Mouse (Mus musculus): Measurements from ENCODE around the gene Gfpt2. TPM values are rescaled to one million over a fixed set of nuclear protein-coding genes. Genes with fewer than 3 reads are reported as not detected.

Gfpt2 gene
- polyA plus RNA-seq, 1 experiment from 2014 or later, result 10.4 TPM

- 53% methylated on average over 13 of the region's 13 CpGs for whole genome bisulfite sequencing
- H3K4me3 ChIP-seq (ENCODE audit: low read depth, low read length), result no peak overlapping the region
- DNase-seq (no peak), ATAC-seq (ENCODE audit: insufficient read depth) (no peak)
- no peaks in the 10 kb centered on the region for H3K27me3 ChIP-seq (ENCODE audit: insufficient read depth, low read length)
- no peak overlapping the region for H3K9ac ChIP-seq
- H3K9me3 ChIP-seq (ENCODE audit: low read depth, low read length), result no peaks in the 10 kb centered on the region
- no peak for TF ChIP-seq CTCF (IDR thresholded peaks at IDR 0.05; ENCODE audit: low read depth)
- no peak overlapping the region for H3K4me2 ChIP-seq
- H3K4me1 ChIP-seq (ENCODE audit: insufficient read depth), result no peaks in the 10 kb centered on the region
- peaks cover 17% of the 10 kb centered on the region; the same call in 1 of the 2 replicates for H3K36me3 ChIP-seq (ENCODE audit: insufficient read depth)
- no peak overlapping the region for H3K27ac ChIP-seq (ENCODE audit: low read depth)
Measured at GRCm38 (mm10) chr11:49837717-49838407, 43.9 kb downstream of the Gfpt2 start.

GRCm38 (mm10) chr11:49840666-49841065, 46.7 kb downstream of the Gfpt2 start:
- Histone ChIP-seq H3K4me3 (ENCODE audit: low read depth, low read length) (no peak overlapping the region), H3K36me3 (ENCODE audit: insufficient read depth) (no peaks in the 10 kb centered on the region), H3K27me3 (ENCODE audit: insufficient read depth, low read length) (no peaks in the 10 kb centered on the region), H3K4me2 (no peak overlapping the region), H3K27ac (ENCODE audit: low read depth) (no peak overlapping the region), H3K9me3 (ENCODE audit: low read depth, low read length) (no peaks in the 10 kb centered on the region), H3K4me1 (ENCODE audit: insufficient read depth) (no peaks in the 10 kb centered on the region), H3K9ac (no peak overlapping the region)
- WGBS, result 64% methylated on average over 1 of the region's 1 CpGs
- TF ChIP-seq CTCF (IDR thresholded peaks at IDR 0.05; ENCODE audit: low read depth), result no peak
- ATAC-seq (ENCODE audit: insufficient read depth), result no peak
- DNase-seq, result no peak

- H3K27me3 ChIP-seq (ENCODE audit: insufficient read depth, low read length), result no peaks in the 10 kb centered on the region
- H3K4me3 ChIP-seq (ENCODE audit: low read depth, low read length), result no peak overlapping the region
- ATAC-seq (ENCODE audit: insufficient read depth) (no peak), DNase-seq (no peak)
- no peaks in the 10 kb centered on the region for H3K36me3 ChIP-seq (ENCODE audit: insufficient read depth)
- H3K4me1 ChIP-seq (ENCODE audit: insufficient read depth), result peaks cover 2% of the 10 kb centered on the region; the same call in 1 of the 2 replicates
- no peak for TF ChIP-seq CTCF (IDR thresholded peaks at IDR 0.05; ENCODE audit: low read depth)
- no peak overlapping the region for H3K4me2 ChIP-seq
- whole genome bisulfite sequencing, result 59% methylated on average over 1 of the region's 1 CpGs
- H3K9ac ChIP-seq, result no peak overlapping the region
- H3K9me3 ChIP-seq (ENCODE audit: low read depth, low read length), result no peaks in the 10 kb centered on the region
- no peak overlapping the region for H3K27ac ChIP-seq (ENCODE audit: low read depth)
Measured at GRCm38 (mm10) chr11:49841886-49842285, 47.9 kb downstream of the Gfpt2 start.

DNA sequence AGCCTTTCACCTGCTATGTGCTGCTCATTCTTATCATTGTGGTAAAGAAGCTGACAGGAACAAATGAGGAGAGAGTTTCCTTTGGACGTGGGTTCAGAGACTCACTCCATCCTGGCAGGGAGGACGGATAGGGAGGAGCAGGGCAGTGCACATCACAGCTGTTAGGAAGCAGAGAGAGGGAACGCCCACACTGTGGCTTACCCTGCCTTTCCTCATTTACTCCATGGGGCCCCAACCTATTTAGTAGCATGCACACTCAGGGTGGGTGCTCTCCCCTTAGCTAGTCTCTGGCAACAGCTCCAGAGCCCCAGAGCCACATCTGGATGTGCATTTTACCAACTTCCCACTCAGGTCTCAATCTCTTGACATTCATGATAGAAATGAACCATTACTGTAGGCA, 48.7 kb downstream of the Gfpt2 start:
- no peak overlapping the region for H3K4me2 ChIP-seq
- H3K27ac ChIP-seq (ENCODE audit: low read depth), result no peak overlapping the region
- no peak for ATAC-seq (ENCODE audit: insufficient read depth)
- no peak for DNase-seq
- no peaks in the 10 kb centered on the region for H3K36me3 ChIP-seq (ENCODE audit: insufficient read depth)
- WGBS, result 32% methylated on average over 3 of the region's 3 CpGs
- H3K9me3 ChIP-seq (ENCODE audit: low read depth, low read length), result no peaks in the 10 kb centered on the region
- H3K9ac ChIP-seq, result no peak overlapping the region
- TF ChIP-seq CTCF (IDR thresholded peaks at IDR 0.05; ENCODE audit: low read depth), result no peak
- H3K4me3 ChIP-seq (ENCODE audit: low read depth, low read length), result no peak overlapping the region
- peaks cover 5% of the 10 kb centered on the region; the same call in 1 of the 2 replicates for H3K4me1 ChIP-seq (ENCODE audit: insufficient read depth)
- H3K27me3 ChIP-seq (ENCODE audit: insufficient read depth, low read length), result no peaks in the 10 kb centered on the region

- Histone ChIP-seq H3K9ac (no peak overlapping the region), H3K4me1 (ENCODE audit: insufficient read depth) (peaks cover 9% of the 10 kb centered on the region; the same call in 1 of the 2 replicates), H3K9me3 (ENCODE audit: low read depth, low read length) (no peaks in the 10 kb centered on the region), H3K4me2 (no peak overlapping the region), H3K36me3 (ENCODE audit: insufficient read depth) (no peaks in the 10 kb centered on the region), H3K27me3 (ENCODE audit: insufficient read depth, low read length) (no peaks in the 10 kb centered on the region), H3K27ac (ENCODE audit: low read depth) (no peak overlapping the region), H3K4me3 (ENCODE audit: low read depth, low read length) (no peak overlapping the region)
- DNase-seq, result no peak
- ATAC-seq (ENCODE audit: insufficient read depth), result no peak
- no peak for TF ChIP-seq CTCF (IDR thresholded peaks at IDR 0.05; ENCODE audit: low read depth)
- WGBS, result 85% methylated on average over 10 of the region's 10 CpGs
Measured at GRCm38 (mm10) chr11:49844311-49844710, 50.3 kb downstream of the Gfpt2 start.

DNA sequence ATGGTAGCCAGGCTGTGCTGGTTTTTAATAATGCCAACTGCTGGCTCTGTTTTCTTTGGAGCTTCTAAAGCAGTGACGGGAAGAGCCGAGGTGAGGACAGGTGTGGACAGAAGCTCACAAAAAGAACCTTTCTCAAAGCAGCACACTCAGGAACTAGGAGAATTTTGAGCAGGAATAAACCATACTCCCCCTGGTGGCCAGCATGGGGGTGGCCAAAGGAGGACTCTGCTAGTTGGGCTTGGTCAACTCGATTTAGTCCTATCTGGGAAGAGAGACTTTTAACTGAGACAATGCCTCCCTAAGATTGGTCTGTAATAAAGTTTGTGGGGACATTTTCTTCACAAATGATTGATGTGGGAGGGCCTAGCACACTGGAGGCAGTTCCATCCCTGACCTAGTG, 51.0 kb downstream of the Gfpt2 start:
- WGBS, result 33% methylated on average over 3 of the region's 3 CpGs
- Histone ChIP-seq H3K4me1 (ENCODE audit: insufficient read depth) (peaks cover 9% of the 10 kb centered on the region; the same call in 1 of the 2 replicates), H3K4me3 (ENCODE audit: low read depth, low read length) (no peak overlapping the region), H3K36me3 (ENCODE audit: insufficient read depth) (no peaks in the 10 kb centered on the region), H3K27ac (ENCODE audit: low read depth) (no peak overlapping the region), H3K4me2 (no peak overlapping the region), H3K9ac (no peak overlapping the region), H3K9me3 (ENCODE audit: low read depth, low read length) (no peaks in the 10 kb centered on the region), H3K27me3 (ENCODE audit: insufficient read depth, low read length) (no peaks in the 10 kb centered on the region)
- ATAC-seq (ENCODE audit: insufficient read depth) (no peak), DNase-seq (peak; percentile 82)
- TF ChIP-seq CTCF (IDR thresholded peaks at IDR 0.05; ENCODE audit: low read depth), result peak; percentile 79

- no peaks in the 10 kb centered on the region for H3K9me3 ChIP-seq (ENCODE audit: low read depth, low read length)
- peak overlapping the region; percentile 30; the same call in 1 of the 2 replicates for H3K27ac ChIP-seq (ENCODE audit: low read depth)
- peak overlapping the region; percentile 83 for H3K4me2 ChIP-seq
- 30% methylated on average over 11 of the region's 11 CpGs for WGBS
- peak overlapping the region; percentile 86 for H3K9ac ChIP-seq
- ATAC-seq (ENCODE audit: insufficient read depth) (peak; percentile 1; the same call in 1 of the 2 replicates), DNase-seq (no peak)
- H3K36me3 ChIP-seq (ENCODE audit: insufficient read depth), result 0 out of 2 replicates have a peak, but pooled peaks cover 4% of the 10 kb centered on the region
- no peak for TF ChIP-seq CTCF (IDR thresholded peaks at IDR 0.05; ENCODE audit: low read depth)
- H3K4me1 ChIP-seq (ENCODE audit: insufficient read depth), result peaks cover 9% of the 10 kb centered on the region; the same call in 1 of the 2 replicates
- peak overlapping the region; percentile 84 for H3K4me3 ChIP-seq (ENCODE audit: low read depth, low read length)
- no peaks in the 10 kb centered on the region for H3K27me3 ChIP-seq (ENCODE audit: insufficient read depth, low read length)
Measured at GRCm38 (mm10) chr11:49845958-49846357, 52.0 kb downstream of the Gfpt2 start.
